Mouse (Mus musculus) liver, postnatal 0 days (tissue): ENCODE measurements around the gene Mgll. TPM values are rescaled to one million over a fixed set of nuclear protein-coding genes. Genes with fewer than 3 reads are reported as not detected.

ENCODE experiments used
- ATAC-seq: fragments of 200-750 bp; cut with Nextera tagmentation; 2 replicates; pipeline ENCODE4 v1.8.0; 2017; ENCODE audit warnings: mild to moderate bottlenecking, moderate library complexity
- DNase-seq: peaks from one replicate; pipeline ENCODE4 v3.0.0-alpha.2; 2016
- H3K27ac ChIP-seq: fragments of 300-500 bp; sonication (generic); 2 replicates; pipeline ENCODE4 v1.5.1; 2014; ENCODE audit warnings: antibody characterized with exemption, moderate library complexity, mild to moderate bottlenecking, low read depth
- H3K27me3 ChIP-seq: fragments of 300-500 bp; sonication (generic); 2 replicates; pipeline ENCODE4 v1.6.1; 2014; ENCODE audit warnings: low read length, control low read depth, mixed read lengths; ENCODE audit not compliant: insufficient read depth
- H3K36me3 ChIP-seq: fragments of 300-500 bp; sonication (generic); replicated peaks from 2 replicates; pipeline ENCODE4 v1.6.1; 2014; ENCODE audit warnings: mild to moderate bottlenecking, control low read depth, low read length, moderate library complexity, mixed read lengths; ENCODE audit not compliant: insufficient read depth
- H3K4me1 ChIP-seq: fragments of 300-500 bp; sonication (generic); 2 replicates; pipeline ENCODE4 v1.6.1; 2014; ENCODE audit warnings: antibody characterized with exemption, mild to moderate bottlenecking, control low read depth; ENCODE audit not compliant: insufficient read depth
- H3K4me2 ChIP-seq: fragments of 300-500 bp; sonication (generic); 2 replicates; pipeline ENCODE4 v1.6.1; 2014; ENCODE audit warnings: low read depth, mild to moderate bottlenecking, low read length, moderate library complexity, mixed read lengths
- H3K4me3 ChIP-seq: fragments of 300-500 bp; sonication (generic); 2 replicates; pipeline ENCODE4 v1.5.1; 2014; ENCODE audit warnings: low read depth, low read length
- H3K9ac ChIP-seq: fragments of 300-500 bp; sonication (generic); replicated peaks from 2 replicates; pipeline ENCODE4 v1.6.1; 2014; ENCODE audit warnings: mild to moderate bottlenecking, moderate library complexity
- H3K9me3 ChIP-seq: fragments of 300-500 bp; sonication (generic); 2 replicates; pipeline ENCODE4 v1.6.1; 2016; ENCODE audit warnings: mild to moderate bottlenecking, control low read depth, low read length, mixed read lengths
- CTCF ChIP-seq: sonication (generic); IDR thresholded peaks from 2 replicates; pipeline ENCODE4 v1.5.1; 2016; ENCODE audit warnings: antibody characterized with exemption, low read depth
- EP300 ChIP-seq: IDR thresholded peaks from 2 replicates; pipeline ENCODE4 v1.6.1; 2016; ENCODE audit warnings: antibody characterized with exemption, low read depth, mild to moderate bottlenecking
- WGBS: fragments of 180-500 bp; shearing (Covaris S2); extraction: QIAGEN DNeasy Blood & Tissue Kit; methylation state at CpG from one replicate; pipeline ENCODE4 v1.1.7; 2014; ENCODE audit not compliant: insufficient replicate concordance; 5-methylcytosine and 5-hydroxymethylcytosine counted together
- polyA plus RNA-seq: library from polyadenylated mRNA; unstranded; fragments of >200 nt; fragmentation: Nextera tagmentation; extraction: Ambion mirVana; gene quantifications from 2 replicates; pipeline ENCODE4 v1.2.1, GENCODE M21; 2015

The Mgll gene
- polyA plus RNA-seq, 1 experiment from 2014 or later = 121 TPM

DNA sequence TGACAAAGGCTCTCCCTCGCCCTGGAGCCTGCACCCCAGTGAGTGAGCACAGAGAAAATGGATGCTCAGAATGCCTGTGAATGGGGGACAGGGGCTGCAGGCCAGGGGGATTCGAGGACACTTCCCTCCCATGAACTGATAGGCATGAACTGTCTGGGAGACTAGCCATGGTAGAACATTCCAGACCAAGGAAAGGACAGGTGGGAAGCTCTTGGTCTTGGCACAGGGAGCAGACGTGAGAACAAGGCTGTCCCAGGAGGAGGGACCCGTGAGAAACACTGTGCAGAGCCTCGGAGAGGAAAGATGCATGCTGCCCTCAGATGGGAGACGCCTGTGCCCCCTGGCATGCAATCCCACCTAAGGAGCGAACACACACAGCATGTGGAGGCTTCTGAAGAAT, 100.0 kb downstream of the Mgll start:
- 71% methylated on average over 7 of the region's 7 CpGs for WGBS
- peaks cover 18% of the 10 kb centered on the region for H3K36me3 ChIP-seq
- H3K4me2 ChIP-seq = no peak overlapping the region
- peaks cover 14% of the 10 kb centered on the region for H3K4me1 ChIP-seq
- H3K27ac ChIP-seq = no peak overlapping the region
- no peaks in the 10 kb centered on the region for H3K9me3 ChIP-seq
- H3K9ac ChIP-seq = no peak overlapping the region
- H3K27me3 ChIP-seq = no peaks in the 10 kb centered on the region
- H3K4me3 ChIP-seq = no peak overlapping the region
- DNase-seq (no peak), ATAC-seq (no peak)
- TF ChIP-seq CTCF (no peak), EP300 (no peak)

DNA sequence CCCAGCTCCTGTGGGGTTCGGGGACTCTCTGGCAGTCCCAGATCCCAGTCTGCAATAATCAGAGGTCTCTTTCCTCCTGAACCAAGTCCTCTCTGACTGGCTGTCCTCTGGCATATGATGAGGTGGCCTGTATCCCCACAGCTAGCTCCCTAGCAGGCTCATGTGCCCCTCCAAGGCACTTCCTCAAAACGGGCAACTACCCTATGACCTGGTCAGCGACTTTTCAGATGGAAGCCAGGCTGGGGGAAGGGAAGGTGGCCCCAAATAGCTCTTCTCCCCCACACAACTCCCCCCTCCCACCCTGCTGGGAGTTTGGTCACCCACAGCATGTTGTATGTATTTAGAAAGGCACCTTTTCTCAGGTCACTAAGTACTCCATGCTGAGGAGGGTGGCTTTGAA, 101.9 kb downstream of the Mgll start:
- Histone ChIP-seq H3K4me3 (no peak overlapping the region), H3K4me2 (no peak overlapping the region), H3K27ac (no peak overlapping the region), H3K9me3 (no peaks in the 10 kb centered on the region), H3K36me3 (peaks cover 10% of the 10 kb centered on the region; the same call in 1 of the 2 replicates), H3K9ac (no peak overlapping the region), H3K4me1 (peaks cover 9% of the 10 kb centered on the region), H3K27me3 (no peaks in the 10 kb centered on the region)
- WGBS = 39% methylated on average over 3 of the region's 3 CpGs
- ATAC-seq (no peak), DNase-seq (no peak)
- TF ChIP-seq CTCF (no peak), EP300 (no peak)

DNA sequence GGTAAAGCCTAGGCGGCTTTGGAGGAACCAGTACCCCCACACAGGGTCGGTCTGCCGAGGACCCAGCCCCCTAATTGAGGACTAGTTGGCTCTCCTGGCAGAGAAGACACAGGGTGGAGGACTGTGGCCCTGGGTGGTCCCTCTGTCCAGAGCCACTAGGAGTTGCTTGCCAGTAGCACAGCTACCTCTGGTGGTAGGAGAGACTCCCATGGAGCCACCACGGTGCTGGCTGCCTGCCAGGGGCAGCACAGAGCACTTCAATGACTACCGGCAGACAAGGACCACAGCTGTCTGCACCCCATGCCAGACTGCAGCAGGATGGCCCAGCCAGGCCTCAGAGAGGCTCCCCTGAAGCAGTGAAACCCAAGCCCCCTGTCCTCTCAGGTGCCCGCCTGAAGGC, 102.3 kb downstream of the Mgll start:
- DNase-seq (peak; percentile 71), ATAC-seq (peak; percentile 45)
- no peak overlapping the region for H3K4me3 ChIP-seq
- no peaks in the 10 kb centered on the region for H3K9me3 ChIP-seq
- 48% methylated on average over 6 of the region's 6 CpGs for WGBS
- no peaks in the 10 kb centered on the region for H3K27me3 ChIP-seq
- peaks cover 10% of the 10 kb centered on the region; the same call in 1 of the 2 replicates for H3K36me3 ChIP-seq
- no peak overlapping the region for H3K4me2 ChIP-seq
- TF ChIP-seq CTCF = peak; percentile 69
- no peak for TF ChIP-seq EP300
- H3K9ac ChIP-seq = no peak overlapping the region
- no peak overlapping the region for H3K27ac ChIP-seq
- H3K4me1 ChIP-seq = peaks cover 9% of the 10 kb centered on the region

DNA sequence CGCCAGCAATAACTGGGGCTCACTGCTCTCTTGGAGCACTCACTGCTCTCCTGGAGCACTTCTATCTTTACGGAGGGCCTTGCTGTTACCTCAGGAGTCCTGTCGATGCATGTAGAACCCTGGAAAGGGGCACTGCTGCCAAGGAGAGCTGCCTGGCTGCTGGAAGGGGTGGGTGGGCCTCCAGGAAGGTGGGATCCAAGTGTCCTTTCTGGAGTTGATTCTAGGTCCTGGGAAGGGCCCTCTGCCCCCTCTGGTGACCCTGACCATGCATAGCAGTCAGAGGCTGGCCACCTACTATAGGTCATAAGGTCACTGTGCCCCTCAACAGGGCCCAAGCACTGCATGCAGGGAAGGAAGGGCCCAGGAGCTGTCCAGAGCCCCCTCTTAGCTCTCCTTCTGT, 102.8 kb downstream of the Mgll start:
- Histone ChIP-seq H3K9ac (no peak overlapping the region), H3K36me3 (peaks cover 10% of the 10 kb centered on the region; the same call in 1 of the 2 replicates), H3K4me3 (no peak overlapping the region), H3K4me2 (no peak overlapping the region), H3K9me3 (no peaks in the 10 kb centered on the region), H3K27ac (no peak overlapping the region), H3K27me3 (no peaks in the 10 kb centered on the region), H3K4me1 (peaks cover 9% of the 10 kb centered on the region)
- WGBS = 79% methylated on average over 3 of the region's 3 CpGs
- ATAC-seq (no peak), DNase-seq (no peak)
- TF ChIP-seq EP300 (no peak), CTCF (no peak)

DNA sequence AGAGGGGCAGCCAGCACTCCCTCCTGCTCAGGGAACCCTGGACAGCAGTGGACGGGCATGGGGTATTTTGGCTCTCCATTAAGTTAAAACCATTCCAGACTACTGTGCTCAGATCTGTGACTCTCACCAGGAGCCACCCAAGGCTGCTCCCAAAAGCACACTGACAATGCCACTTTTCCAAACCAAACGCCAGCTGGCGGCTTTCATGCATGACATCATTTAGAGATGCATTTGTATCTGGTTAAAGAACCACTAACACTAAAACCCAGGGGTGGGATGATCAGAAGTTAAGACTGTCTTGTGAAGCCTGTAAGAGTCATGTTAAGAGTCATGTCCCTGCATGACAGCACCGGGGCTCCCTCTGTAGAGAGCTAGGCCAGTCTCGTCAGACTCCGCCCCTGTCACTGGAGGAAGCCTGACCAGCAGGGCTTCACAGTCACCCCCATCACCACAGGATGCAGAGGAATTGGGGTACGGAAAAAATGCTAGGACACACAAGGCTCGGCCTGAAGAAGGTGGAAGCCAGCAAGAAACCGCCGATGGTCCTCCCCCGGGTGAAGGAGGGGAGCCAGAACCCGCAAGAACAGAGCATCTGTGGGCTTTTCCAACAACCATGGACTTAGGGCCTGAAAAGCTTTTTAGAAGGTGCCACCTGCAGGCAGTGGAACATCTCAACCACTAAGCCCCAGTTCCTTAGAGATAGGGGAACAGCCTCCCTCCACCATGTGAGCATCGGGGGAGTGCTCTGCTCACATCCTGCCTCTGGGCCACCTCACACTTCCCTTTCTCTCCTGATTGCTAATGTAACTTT, 103.4 kb downstream of the Mgll start:
- peak overlapping the region; percentile 34 for H3K27ac ChIP-seq
- peak; percentile 50 for TF ChIP-seq CTCF
- TF ChIP-seq EP300 = no peak
- no peaks in the 10 kb centered on the region for H3K27me3 ChIP-seq
- DNase-seq (no peak), ATAC-seq (peak; percentile 24)
- no peaks in the 10 kb centered on the region for H3K9me3 ChIP-seq
- H3K4me1 ChIP-seq = peaks cover 12% of the 10 kb centered on the region
- no peak overlapping the region for H3K4me3 ChIP-seq
- H3K9ac ChIP-seq = no peak overlapping the region
- WGBS = 52% methylated on average over 13 of the region's 13 CpGs
- H3K4me2 ChIP-seq = no peak overlapping the region
- peaks cover 8% of the 10 kb centered on the region; the same call in 1 of the 2 replicates for H3K36me3 ChIP-seq

DNA sequence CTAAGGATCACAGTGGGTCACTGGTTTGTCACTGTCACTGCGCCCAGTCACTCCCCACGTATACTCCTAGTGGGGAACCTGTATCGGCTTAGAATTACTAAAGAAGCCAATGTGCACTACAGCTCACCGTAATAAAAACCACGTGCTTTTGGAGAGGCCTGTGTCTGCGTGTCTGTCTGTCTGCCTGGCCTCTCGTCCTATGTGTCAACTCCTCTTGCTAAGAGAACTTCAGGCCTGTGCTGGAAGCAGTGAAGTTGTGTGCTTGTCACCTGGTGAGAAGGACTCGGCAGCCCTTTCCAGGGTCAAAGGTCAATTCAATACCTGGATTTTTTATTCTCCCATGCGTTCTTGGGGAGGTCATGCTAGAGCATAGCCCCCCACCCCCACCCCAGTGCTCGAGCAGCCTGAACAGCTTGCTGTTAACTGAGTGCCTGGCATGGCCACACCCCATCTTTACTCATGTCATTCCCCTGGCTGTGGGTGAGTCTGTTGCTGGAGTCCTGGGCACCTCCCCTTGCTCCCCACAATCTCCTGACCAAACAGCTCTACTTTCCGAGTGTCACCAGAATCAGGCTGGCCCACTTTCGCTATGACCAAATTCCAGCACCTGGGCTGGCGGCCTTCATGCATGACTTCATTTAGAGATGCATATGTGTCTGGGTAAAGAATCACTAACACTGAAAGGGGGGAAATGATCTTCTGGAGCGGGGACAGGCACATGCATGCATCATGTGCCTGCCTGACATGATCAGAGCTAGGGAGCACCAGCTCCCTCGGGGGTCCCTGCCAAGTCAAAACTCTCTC, 104.2 kb downstream of the Mgll start:
- ATAC-seq (no peak), DNase-seq (no peak)
- peak overlapping the region; percentile 34; the same call in 1 of the 2 replicates for H3K27ac ChIP-seq
- no peaks in the 10 kb centered on the region for H3K27me3 ChIP-seq
- no peak overlapping the region for H3K9ac ChIP-seq
- no peak overlapping the region for H3K4me2 ChIP-seq
- peaks cover 17% of the 10 kb centered on the region for H3K4me1 ChIP-seq
- WGBS = 61% methylated on average over 15 of the region's 15 CpGs
- H3K9me3 ChIP-seq = no peaks in the 10 kb centered on the region
- no peak overlapping the region for H3K4me3 ChIP-seq
- H3K36me3 ChIP-seq = 0 out of 2 replicates have a peak, but pooled peaks cover under 1% of the 10 kb centered on the region
- TF ChIP-seq CTCF (no peak), EP300 (no peak)
